Mouse (Mus musculus) midbrain, embryonic 13.5 days (tissue): ENCODE results near the gene Rab8a. TPM values are rescaled to one million over a fixed set of nuclear protein-coding genes. Genes with fewer than 3 reads are reported as not detected.
A peak's percentile ranks its signal among the peaks of the same experiment; 100 is the strongest.
"Not testable (repeated sequence)": the region's sequence is repeated elsewhere in the genome, so short reads cannot be mapped to it uniquely, and the experiment has no call there.

Experiments used
- ATAC-seq: fragments of 200-750 bp; cut with Nextera tagmentation; 2 replicates; pipeline ENCODE4 v1.8.0; 2017; ENCODE audit warnings: mild to moderate bottlenecking, moderate TSS enrichment, moderate library complexity
- H3K27ac ChIP-seq: fragments of 300-500 bp; sonication (generic); 2 replicates; pipeline ENCODE4 v1.5.1; 2015; ENCODE audit warnings: inconsistent platforms, mild to moderate bottlenecking, moderate library complexity
- H3K27me3 ChIP-seq: fragments of 300-500 bp; sonication (generic); 2 replicates; pipeline ENCODE4 v1.6.1; 2015; ENCODE audit warnings: mild to moderate bottlenecking, inconsistent platforms
- H3K36me3 ChIP-seq: fragments of 300-500 bp; sonication (generic); 2 replicates; pipeline ENCODE4 v1.6.1; 2015; ENCODE audit warnings: mild to moderate bottlenecking, inconsistent platforms
- H3K4me1 ChIP-seq: fragments of 300-500 bp; sonication (generic); replicated peaks from 2 replicates; pipeline ENCODE4 v1.6.1; 2015; ENCODE audit warnings: inconsistent platforms
- H3K4me2 ChIP-seq: fragments of 300-500 bp; sonication (generic); replicated peaks from 2 replicates; pipeline ENCODE4 v1.6.1; 2015; ENCODE audit warnings: moderate library complexity, mild to moderate bottlenecking, inconsistent platforms
- H3K4me3 ChIP-seq: fragments of 300-500 bp; sonication (generic); replicated peaks from 2 replicates; pipeline ENCODE4 v1.5.1; 2015; ENCODE audit warnings: mild to moderate bottlenecking, inconsistent platforms
- H3K9ac ChIP-seq: fragments of 300-500 bp; sonication (generic); replicated peaks from 2 replicates; pipeline ENCODE4 v1.6.1; 2015; ENCODE audit warnings: mild to moderate bottlenecking, inconsistent platforms
- H3K9me3 ChIP-seq: fragments of 300-500 bp; sonication (generic); 2 replicates; pipeline ENCODE4 v1.6.1; 2016; ENCODE audit warnings: mild to moderate bottlenecking, inconsistent platforms
- WGBS: fragments of 180-500 bp; shearing (Covaris S2); methylation state at CpG from one replicate; pipeline ENCODE4 v1.1.7; 2015; 5-methylcytosine and 5-hydroxymethylcytosine counted together
- polyA plus RNA-seq: library from polyadenylated mRNA; unstranded; fragments of >200 nt; fragmentation: Nextera tagmentation; extraction: Ambion mirVana; gene quantifications from 2 replicates; pipeline ENCODE4 v1.2.1, GENCODE M21; 2015

Gene Rab8a
- polyA plus RNA-seq: 104 and 107 TPM in 2 replicates

- peaks cover 8% of the 10 kb centered on the region for H3K36me3 ChIP-seq
- H3K9me3 ChIP-seq: no peaks in the 10 kb centered on the region
- H3K9ac ChIP-seq: peak within 1 kb of the TSS; percentile 87
- H3K4me1 ChIP-seq: peaks cover 24% of the 10 kb centered on the region
- peak; percentile 99 for ATAC-seq
- peak within 1 kb of the TSS; percentile 74 for H3K4me3 ChIP-seq
- H3K4me2 ChIP-seq: peak within 1 kb of the TSS; percentile 83
- peak within 1 kb of the TSS; percentile 80 for H3K27ac ChIP-seq
- WGBS: under 1% methylated on average over 82 of the region's 82 CpGs
- no peaks in the 10 kb centered on the region for H3K27me3 ChIP-seq
These were observed at the start of gene Rab8a for GRCm38 (mm10) chr8:72160707-72161697. Rab8a (plus strand) TSS chr8:72161200.

DNA sequence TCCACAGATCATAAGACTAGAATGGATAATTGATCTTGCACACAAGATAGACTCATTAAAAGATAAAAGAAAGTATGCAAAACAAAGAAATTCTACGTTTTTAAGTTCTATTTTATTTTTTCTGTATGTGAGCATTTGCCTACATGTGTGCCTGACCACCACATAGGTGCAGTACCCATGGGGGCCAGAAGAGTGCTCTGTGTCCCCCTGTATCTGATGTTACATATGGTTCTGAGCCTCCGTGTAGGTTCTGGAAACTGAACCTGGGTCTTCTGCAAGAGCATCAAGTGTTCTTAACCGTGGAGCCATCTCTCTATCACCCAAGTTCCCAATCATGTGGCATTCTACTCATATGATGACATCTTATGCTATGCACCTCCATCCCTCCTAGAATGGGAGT lies 48.5 kb upstream of the Rab8a start:
- 66% methylated on average over 3 of the region's 3 CpGs for WGBS
- H3K4me1 ChIP-seq: no peaks in the 10 kb centered on the region
- H3K4me3 ChIP-seq: no peak overlapping the region
- H3K9me3 ChIP-seq: no peaks in the 10 kb centered on the region
- H3K36me3 ChIP-seq: no peaks in the 10 kb centered on the region
- H3K27me3 ChIP-seq: no peaks in the 10 kb centered on the region
- H3K9ac ChIP-seq: no peak overlapping the region
- H3K27ac ChIP-seq: no peak overlapping the region
- no peak for ATAC-seq
- no peak overlapping the region for H3K4me2 ChIP-seq

DNA sequence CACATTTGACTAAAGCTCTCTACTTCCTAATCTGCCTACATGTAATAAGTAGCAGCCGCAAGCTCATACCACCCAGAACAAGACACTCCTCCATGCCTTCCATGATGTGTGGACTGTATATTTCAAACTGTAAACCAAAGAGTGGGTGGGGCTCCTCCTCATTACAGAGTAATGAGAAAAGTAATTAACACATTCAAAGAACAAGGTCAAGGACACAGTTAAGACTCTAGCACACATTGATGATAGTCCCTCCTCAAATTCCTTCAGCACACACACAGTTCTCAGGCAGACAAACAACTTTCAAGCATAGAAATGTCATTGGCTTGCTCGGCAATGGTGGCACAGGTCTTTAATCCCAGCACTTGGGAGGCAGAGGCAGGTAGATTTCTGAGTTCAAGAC lies 45.8 kb upstream of the Rab8a start:
- Histone ChIP-seq H3K4me2 (no peak overlapping the region), H3K36me3 (no peaks in the 10 kb centered on the region), H3K9me3 (no peaks in the 10 kb centered on the region), H3K4me1 (no peaks in the 10 kb centered on the region), H3K27me3 (no peaks in the 10 kb centered on the region), H3K9ac (no peak overlapping the region), H3K27ac (no peak overlapping the region), H3K4me3 (no peak overlapping the region)
- no peak for ATAC-seq
- WGBS: 83% methylated on average over 2 of the region's 2 CpGs

DNA sequence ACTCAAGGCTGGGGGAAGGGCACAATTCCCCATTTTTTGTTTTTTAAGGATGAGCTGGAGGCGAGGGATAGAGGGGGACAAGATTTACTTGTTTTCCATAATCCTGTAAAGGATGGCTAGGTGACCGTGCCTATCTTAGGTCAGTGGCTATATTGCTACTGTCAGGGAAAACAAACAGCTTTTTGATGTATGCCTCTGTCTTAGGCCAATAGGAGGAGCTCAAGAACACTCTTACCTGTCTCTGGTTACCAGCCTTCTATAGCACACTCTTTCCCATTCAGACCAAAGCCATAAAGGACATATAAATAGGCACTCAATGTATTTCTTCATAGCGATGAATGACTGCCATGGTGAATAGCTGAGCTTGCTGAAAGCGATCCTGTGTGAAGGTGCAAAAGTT lies 42.4 kb upstream of the Rab8a start:
- Histone ChIP-seq H3K4me1 (no peaks in the 10 kb centered on the region), H3K27me3 (no peaks in the 10 kb centered on the region), H3K9me3 (no peaks in the 10 kb centered on the region), H3K36me3 (no peaks in the 10 kb centered on the region), H3K4me2 (no peak overlapping the region), H3K4me3 (no peak overlapping the region), H3K9ac (no peak overlapping the region), H3K27ac (no peak overlapping the region)
- no peak for ATAC-seq
- 55% methylated on average over 4 of the region's 4 CpGs for WGBS

GRCm38 (mm10) chr8:72121486-72121885 lies 39.5 kb upstream of the Rab8a start:
- H3K9me3 ChIP-seq, H3K27me3 ChIP-seq, H3K4me1 ChIP-seq, H3K27ac ChIP-seq, H3K36me3 ChIP-seq, H3K4me2 ChIP-seq, H3K9ac ChIP-seq, H3K4me3 ChIP-seq, ATAC-seq: not testable (repeated sequence)
- 57% methylated on average over 3 of the region's 3 CpGs for WGBS

- Histone ChIP-seq H3K36me3 (no peaks in the 10 kb centered on the region), H3K4me3 (no peak overlapping the region), H3K4me1 (no peaks in the 10 kb centered on the region), H3K27me3 (no peaks in the 10 kb centered on the region), H3K27ac (no peak overlapping the region), H3K9me3 (0 out of 2 replicates have a peak, but pooled peaks cover 4% of the 10 kb centered on the region), H3K9ac (no peak overlapping the region), H3K4me2 (no peak overlapping the region)
- ATAC-seq: no peak
- 32% methylated on average over 1 of the region's 1 CpGs for WGBS
These were observed 39.0 kb upstream of the Rab8a start for GRCm38 (mm10) chr8:72121997-72122396.

DNA sequence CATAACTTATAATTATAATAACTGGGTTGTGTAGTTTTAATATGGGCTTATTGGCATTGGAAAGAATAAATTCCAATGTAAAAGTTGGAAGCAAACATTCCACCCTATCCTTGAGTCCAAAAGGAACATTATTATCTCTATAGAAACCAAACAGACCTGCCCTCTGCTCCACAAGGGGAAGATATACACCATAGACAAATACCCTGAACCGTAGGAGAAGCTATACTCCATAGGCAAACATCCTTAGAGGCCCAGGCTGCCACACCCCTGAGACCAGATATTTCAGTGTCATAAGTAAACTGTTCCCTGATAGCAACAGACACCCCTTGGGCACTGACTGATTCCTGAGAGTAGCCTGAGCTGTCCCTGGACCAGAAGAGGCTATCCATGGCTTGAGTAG lies 33.2 kb upstream of the Rab8a start:
- 0 out of 2 replicates have a peak, but pooled peaks cover 4% of the 10 kb centered on the region for H3K9me3 ChIP-seq
- no peaks in the 10 kb centered on the region for H3K4me1 ChIP-seq
- ATAC-seq: no peak
- no peak overlapping the region for H3K9ac ChIP-seq
- H3K27ac ChIP-seq: no peak overlapping the region
- WGBS: 84% methylated on average over 1 of the region's 1 CpGs
- no peaks in the 10 kb centered on the region for H3K36me3 ChIP-seq
- no peak overlapping the region for H3K4me3 ChIP-seq
- H3K4me2 ChIP-seq: no peak overlapping the region
- H3K27me3 ChIP-seq: no peaks in the 10 kb centered on the region

DNA sequence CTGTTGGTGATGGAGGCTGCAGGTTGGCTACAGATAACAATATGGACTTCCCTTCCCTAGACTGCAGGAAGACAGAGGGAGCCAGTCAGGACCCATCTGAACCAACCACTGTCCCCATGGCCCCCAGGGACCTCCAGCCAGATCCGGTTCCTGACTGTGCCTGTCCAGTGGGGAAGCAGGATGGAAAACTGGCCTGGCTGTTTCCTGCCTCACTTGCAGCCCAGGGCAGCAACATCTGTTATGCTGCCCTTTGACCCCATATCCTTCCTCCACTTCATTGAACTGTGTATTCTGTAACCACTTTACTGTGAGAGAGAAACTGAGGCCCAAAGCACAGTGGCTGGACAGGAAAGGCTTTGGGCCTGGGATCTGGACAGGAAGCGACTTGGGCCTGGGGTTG lies 29.7 kb upstream of the Rab8a start:
- Histone ChIP-seq H3K27ac (no peak overlapping the region), H3K9me3 (no peaks in the 10 kb centered on the region), H3K4me2 (no peak overlapping the region), H3K36me3 (no peaks in the 10 kb centered on the region), H3K4me3 (no peak overlapping the region), H3K9ac (no peak overlapping the region), H3K4me1 (peaks cover 5% of the 10 kb centered on the region), H3K27me3 (no peaks in the 10 kb centered on the region)
- no peak for ATAC-seq
- 95% methylated on average over 2 of the region's 2 CpGs for WGBS

- WGBS: 87% methylated on average over 2 of the region's 2 CpGs
- Histone ChIP-seq H3K27ac (no peak overlapping the region), H3K27me3 (no peaks in the 10 kb centered on the region), H3K4me3 (no peak overlapping the region), H3K36me3 (no peaks in the 10 kb centered on the region), H3K9me3 (no peaks in the 10 kb centered on the region), H3K4me1 (peaks cover 11% of the 10 kb centered on the region), H3K9ac (no peak overlapping the region), H3K4me2 (no peak overlapping the region)
- ATAC-seq: no peak
These were observed 29.1 kb upstream of the Rab8a start for GRCm38 (mm10) chr8:72131901-72132300.

DNA sequence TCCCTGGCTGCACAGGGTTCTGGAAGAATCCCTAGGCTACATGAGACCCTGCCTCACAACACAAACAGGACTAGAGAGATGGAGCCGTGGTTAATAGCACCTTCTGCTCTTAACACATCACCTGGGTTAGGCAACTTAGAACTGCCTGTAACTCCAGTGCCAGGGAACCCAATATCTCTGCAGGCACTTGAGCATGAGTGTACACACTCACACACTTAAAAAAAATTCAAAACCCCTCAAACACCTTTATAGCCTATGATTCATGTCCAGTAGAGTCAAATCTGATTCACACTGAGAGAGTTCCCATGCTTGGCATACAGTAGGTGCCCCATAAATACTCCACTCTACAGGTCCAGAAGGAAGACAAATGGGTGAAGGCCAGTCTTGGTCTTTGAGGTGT lies 28.6 kb upstream of the Rab8a start:
- no peaks in the 10 kb centered on the region for H3K27me3 ChIP-seq
- H3K9me3 ChIP-seq: no peaks in the 10 kb centered on the region
- peaks cover 16% of the 10 kb centered on the region for H3K4me1 ChIP-seq
- no peak overlapping the region for H3K4me3 ChIP-seq
- H3K4me2 ChIP-seq: no peak overlapping the region
- H3K9ac ChIP-seq: no peak overlapping the region
- no peak overlapping the region for H3K27ac ChIP-seq
- 88% methylated on average over 1 of the region's 1 CpGs for WGBS
- H3K36me3 ChIP-seq: no peaks in the 10 kb centered on the region
- no peak for ATAC-seq

DNA sequence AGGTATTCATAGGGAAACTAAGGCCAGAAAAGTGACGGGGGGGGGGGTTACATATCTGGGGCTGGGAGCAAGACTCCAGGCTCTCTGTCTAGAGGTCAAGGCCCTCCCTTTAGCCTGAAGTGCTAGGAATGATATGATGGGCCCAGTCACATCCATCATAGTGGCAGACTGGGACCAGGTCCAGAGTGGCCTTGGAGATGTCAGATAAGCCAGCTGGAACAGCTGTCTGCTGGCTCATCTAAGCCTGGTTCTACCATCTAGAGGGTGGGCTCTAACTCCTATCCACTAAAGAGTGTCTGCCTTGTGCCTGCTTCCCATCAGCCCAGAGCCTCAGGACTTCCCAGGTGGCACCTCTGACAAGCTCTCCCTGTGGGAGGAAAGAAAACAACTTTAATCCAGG lies 28.1 kb upstream of the Rab8a start:
- no peaks in the 10 kb centered on the region for H3K9me3 ChIP-seq
- H3K9ac ChIP-seq: no peak overlapping the region
- no peak overlapping the region for H3K4me2 ChIP-seq
- no peaks in the 10 kb centered on the region for H3K27me3 ChIP-seq
- no peak overlapping the region for H3K4me3 ChIP-seq
- H3K36me3 ChIP-seq: no peaks in the 10 kb centered on the region
- peaks cover 19% of the 10 kb centered on the region for H3K4me1 ChIP-seq
- H3K27ac ChIP-seq: no peak overlapping the region
- WGBS: 57% methylated on average over 1 of the region's 1 CpGs
- ATAC-seq: no peak

DNA sequence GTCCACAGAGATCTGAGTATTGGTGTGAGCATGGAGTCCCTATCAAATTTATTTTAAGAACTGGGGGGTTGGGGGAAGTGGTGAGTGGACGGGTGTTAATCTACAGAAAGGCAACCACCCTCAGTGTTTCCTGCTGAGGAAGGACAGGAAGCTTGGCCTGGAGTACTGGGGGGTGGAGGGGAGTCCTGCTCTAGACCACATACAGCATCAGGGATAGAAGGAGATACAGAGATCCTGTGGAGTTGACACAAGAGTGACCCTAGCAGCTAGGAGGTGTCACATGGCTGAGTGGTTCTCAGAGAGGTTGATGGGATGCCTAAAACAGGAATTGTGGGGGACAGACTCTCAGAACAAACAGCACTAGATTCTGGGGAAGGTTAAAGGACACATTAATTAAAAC lies 27.5 kb upstream of the Rab8a start:
- H3K4me1 ChIP-seq: peaks cover 19% of the 10 kb centered on the region
- H3K9ac ChIP-seq: no peak overlapping the region
- no peak overlapping the region for H3K4me2 ChIP-seq
- no peak overlapping the region for H3K27ac ChIP-seq
- no peaks in the 10 kb centered on the region for H3K9me3 ChIP-seq
- H3K36me3 ChIP-seq: peaks cover 3% of the 10 kb centered on the region
- no peak overlapping the region for H3K4me3 ChIP-seq
- no peak for ATAC-seq
- no peaks in the 10 kb centered on the region for H3K27me3 ChIP-seq
- 65% methylated on average over 1 of the region's 1 CpGs for WGBS
